Mouse (Mus musculus) lung, adult 2 months (tissue): ENCODE results near the gene Ttll11. TPM values are rescaled to one million over a fixed set of nuclear protein-coding genes. Genes with fewer than 3 reads are reported as not detected.

Source experiments
- DNase-seq: peaks from one replicate; pipeline ENCODE4 v3.0.0; 2022
- H3K4me1 ChIP-seq: fragments of 200-500 bp; 2 replicates; pipeline ENCODE4 v1.6.1; 2011; ENCODE audit warnings: low read length; ENCODE audit not compliant: control insufficient read depth, insufficient read depth
- H3K4me3 ChIP-seq: fragments of 200-500 bp; replicated peaks from 2 replicates; pipeline ENCODE3; 2011; ENCODE audit warnings: low read depth, mild to moderate bottlenecking, control low read depth, low read length; ENCODE audit errors: extremely low read depth
- CTCF ChIP-seq: fragments of 200-500 bp; IDR thresholded peaks from 2 replicates; pipeline ENCODE4 v1.5.1; 2011; ENCODE audit warnings: mild to moderate bottlenecking, low read length, control low read depth; ENCODE audit not compliant: insufficient read depth
- POLR2A ChIP-seq: fragments of 200-500 bp; IDR thresholded peaks from 2 replicates; pipeline ENCODE4 v1.6.1; 2011; ENCODE audit warnings: low read depth, mild to moderate bottlenecking, control low read depth, low read length, borderline replicate concordance; ENCODE audit errors: extremely low read depth
- WGBS: fragments of 180-500 bp; shearing (Covaris S2); methylation state at CpG from one replicate; pipeline ENCODE4 v1.1.7; 2018; 5-methylcytosine and 5-hydroxymethylcytosine counted together
- polyA plus RNA-seq: library from polyadenylated mRNA; depleted of rRNA; stranded (reverse); fragments of >200 nt; gene quantifications from 2 replicates; pipeline ENCODE4 v1.2.3, GENCODE M21; 2012

The Ttll11 gene
- polyA plus RNA-seq, 1 experiment: 1.7 TPM

- WGBS: 76% methylated on average over 3 of the region's 3 CpGs
- TF ChIP-seq CTCF (no peak), POLR2A (no peak)
- Histone ChIP-seq H3K4me1 (peaks cover 9% of the 10 kb centered on the region), H3K4me3 (no peak overlapping the region)
- DNase-seq: no peak
Measured at GRCm38 (mm10) chr2:35977749-35978148, 2.0 kb downstream of the Ttll11 start.

DNA sequence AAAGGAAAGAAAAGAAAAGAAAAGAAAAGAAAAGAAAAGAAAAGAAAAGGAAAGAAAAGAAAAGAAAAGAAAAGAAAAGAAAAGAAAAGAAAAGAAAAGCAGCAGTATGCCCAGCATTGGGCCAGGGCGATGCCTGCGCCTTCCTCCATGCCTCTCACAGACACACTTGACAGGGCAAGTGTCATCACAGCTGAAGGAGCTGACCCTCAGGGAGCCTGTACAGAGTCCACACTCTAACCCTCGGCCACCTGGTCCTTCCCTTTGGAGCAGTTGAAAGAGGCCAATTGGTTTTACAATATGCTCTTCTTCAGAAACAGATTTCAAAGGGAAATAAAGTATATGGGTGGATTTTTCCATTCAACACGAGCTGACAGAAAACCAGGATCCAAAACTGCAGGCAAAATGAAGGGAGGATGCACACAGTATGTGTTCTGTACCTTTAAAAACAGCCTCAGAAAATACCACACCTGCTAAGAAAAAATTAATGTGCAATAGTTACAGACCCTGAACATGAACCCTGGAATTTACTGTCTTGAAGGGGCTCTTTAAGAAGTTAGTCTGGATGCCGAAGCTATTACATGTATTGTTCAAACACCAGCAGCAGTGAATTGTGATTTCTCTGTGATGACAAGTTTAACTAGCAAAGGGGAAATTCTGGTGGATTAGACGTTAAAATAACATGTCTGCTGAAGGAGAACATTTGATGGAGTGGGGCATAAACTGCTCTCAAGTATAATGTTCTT is 7.3 kb downstream of the Ttll11 start:
- Histone ChIP-seq H3K4me1 (peaks cover 4% of the 10 kb centered on the region), H3K4me3 (no peak overlapping the region)
- 53% methylated on average over 6 of the region's 6 CpGs for WGBS
- no peak for DNase-seq
- TF ChIP-seq CTCF (no peak), POLR2A (no peak)

DNA sequence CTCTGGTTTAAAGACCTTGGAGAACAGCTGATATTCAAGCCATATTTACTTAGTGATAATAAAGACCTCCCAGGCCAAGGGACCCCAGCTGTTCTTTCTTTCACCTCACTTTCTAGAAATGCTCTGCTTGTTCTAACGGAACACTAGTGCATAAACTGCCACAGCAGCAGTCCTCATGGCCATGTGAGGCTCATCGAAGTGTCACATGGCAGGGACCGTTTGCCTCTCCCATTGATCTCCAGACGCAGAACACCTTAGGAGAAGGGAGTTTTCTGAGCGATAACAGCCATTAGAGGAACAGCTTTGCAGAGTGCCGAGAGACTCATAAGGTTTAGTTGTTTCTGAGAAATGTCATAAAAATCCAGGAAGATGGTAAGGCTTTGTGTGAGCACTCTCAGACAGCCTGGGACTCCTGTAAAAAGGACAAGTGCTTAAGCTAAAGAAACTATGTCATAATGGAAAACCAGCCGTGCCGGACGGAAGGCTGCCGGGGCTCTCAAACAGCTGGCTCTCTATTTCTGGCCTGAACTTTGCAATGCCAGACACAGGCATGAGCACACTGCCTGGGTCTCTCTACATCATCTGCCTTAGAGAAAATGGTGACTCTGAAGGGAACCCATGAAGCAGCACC is 13.7 kb downstream of the Ttll11 start:
- no peaks in the 10 kb centered on the region for H3K4me1 ChIP-seq
- TF ChIP-seq CTCF (no peak), POLR2A (no peak)
- H3K4me3 ChIP-seq: no peak overlapping the region
- WGBS: 65% methylated on average over 10 of the region's 10 CpGs
- no peak for DNase-seq

- no peak overlapping the region for H3K4me3 ChIP-seq
- no peak for TF ChIP-seq POLR2A
- no peaks in the 10 kb centered on the region for H3K4me1 ChIP-seq
- no peak for DNase-seq
- 80% methylated on average over 2 of the region's 2 CpGs for WGBS
Measured at GRCm38 (mm10) chr2:35963280-35963679, 16.4 kb downstream of the Ttll11 start.

DNA sequence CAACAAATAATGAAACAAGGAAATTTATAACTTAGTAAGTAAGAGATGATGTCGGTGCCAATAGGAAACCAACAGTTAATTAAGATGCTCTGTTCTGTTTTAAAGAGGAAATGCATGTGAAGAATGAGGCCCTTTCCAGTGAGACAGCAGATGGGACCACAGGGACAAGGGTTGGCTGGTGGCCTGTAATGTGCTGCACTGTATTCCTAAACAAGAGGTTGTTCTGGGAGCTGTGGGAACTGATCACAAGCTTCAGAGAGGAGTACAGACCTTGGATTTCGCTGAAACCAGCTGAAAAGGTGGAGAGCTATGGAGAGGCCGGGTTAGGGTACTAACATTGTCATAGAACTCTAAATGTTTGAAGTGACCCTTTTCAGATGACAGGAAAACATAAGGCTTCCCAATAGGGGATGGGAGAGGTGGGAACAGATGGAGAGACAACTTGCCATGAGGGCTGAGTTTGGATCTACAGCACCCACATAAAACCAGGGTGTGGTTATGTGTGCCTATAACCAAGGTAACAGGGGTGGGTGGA is 18.1 kb downstream of the Ttll11 start:
- no peak for TF ChIP-seq POLR2A
- no peak for TF ChIP-seq CTCF
- no peak for DNase-seq
- WGBS: 73% methylated on average over 3 of the region's 3 CpGs
- Histone ChIP-seq H3K4me1 (no peaks in the 10 kb centered on the region), H3K4me3 (no peak overlapping the region)

- TF ChIP-seq CTCF (no peak), POLR2A (no peak)
- Histone ChIP-seq H3K4me1 (no peaks in the 10 kb centered on the region), H3K4me3 (no peak overlapping the region)
- DNase-seq: no peak
- WGBS: 62% methylated on average over 7 of the region's 7 CpGs
Measured at GRCm38 (mm10) chr2:35957471-35958140, 22.1 kb downstream of the Ttll11 start.

GRCm38 (mm10) chr2:35955211-35955610 is 24.5 kb downstream of the Ttll11 start:
- H3K4me1 ChIP-seq: no peaks in the 10 kb centered on the region
- H3K4me3 ChIP-seq: no peak overlapping the region
- 35% methylated on average over 5 of the region's 5 CpGs for WGBS
- DNase-seq: no peak
- TF ChIP-seq POLR2A (no peak), CTCF (no peak)

GRCm38 (mm10) chr2:35952187-35952958 is 27.3 kb downstream of the Ttll11 start:
- no peak overlapping the region for H3K4me3 ChIP-seq
- no peak for DNase-seq
- WGBS: 63% methylated on average over 16 of the region's 16 CpGs
- H3K4me1 ChIP-seq: no peaks in the 10 kb centered on the region
- TF ChIP-seq POLR2A (no peak), CTCF (no peak)

DNA sequence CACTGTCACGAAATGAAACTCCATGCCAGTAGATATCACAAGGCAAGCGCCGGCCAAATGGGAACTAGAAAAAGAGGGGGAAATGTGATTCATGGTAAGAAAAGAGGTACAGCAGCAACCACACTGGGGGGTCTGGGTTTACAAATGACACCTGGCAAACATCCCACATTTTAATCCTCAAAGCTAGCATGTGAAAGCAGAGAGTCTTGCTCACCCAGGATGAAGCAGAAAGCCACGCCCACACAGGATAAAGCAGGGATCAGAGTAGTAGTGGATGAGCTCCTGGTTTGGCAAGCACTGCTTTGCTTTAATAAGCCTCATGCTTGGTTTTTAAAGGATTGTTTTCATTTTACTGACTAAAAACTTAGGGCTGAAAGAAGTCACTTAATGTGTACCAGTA is 34.8 kb downstream of the Ttll11 start:
- Histone ChIP-seq H3K4me1 (no peaks in the 10 kb centered on the region), H3K4me3 (no peak overlapping the region)
- WGBS: 85% methylated on average over 4 of the region's 4 CpGs
- no peak for DNase-seq
- no peak for TF ChIP-seq CTCF
- TF ChIP-seq POLR2A: no peak

GRCm38 (mm10) chr2:35942960-35943359 is 36.8 kb downstream of the Ttll11 start:
- WGBS: 62% methylated on average over 9 of the region's 9 CpGs
- Histone ChIP-seq H3K4me3 (no peak overlapping the region), H3K4me1 (no peaks in the 10 kb centered on the region)
- DNase-seq: no peak
- TF ChIP-seq CTCF (no peak), POLR2A (no peak)
